Mouse (Mus musculus) cerebral cortex, adult 2 months (tissue): ENCODE data around the gene Ap4s1.

Experiments used
- WGBS: fragments of 180-500 bp; shearing (Covaris S2); methylation state at CpG from one replicate; pipeline ENCODE4 v1.1.7; 2018; 5-methylcytosine and 5-hydroxymethylcytosine counted together

Ap4s1 gene

DNA sequence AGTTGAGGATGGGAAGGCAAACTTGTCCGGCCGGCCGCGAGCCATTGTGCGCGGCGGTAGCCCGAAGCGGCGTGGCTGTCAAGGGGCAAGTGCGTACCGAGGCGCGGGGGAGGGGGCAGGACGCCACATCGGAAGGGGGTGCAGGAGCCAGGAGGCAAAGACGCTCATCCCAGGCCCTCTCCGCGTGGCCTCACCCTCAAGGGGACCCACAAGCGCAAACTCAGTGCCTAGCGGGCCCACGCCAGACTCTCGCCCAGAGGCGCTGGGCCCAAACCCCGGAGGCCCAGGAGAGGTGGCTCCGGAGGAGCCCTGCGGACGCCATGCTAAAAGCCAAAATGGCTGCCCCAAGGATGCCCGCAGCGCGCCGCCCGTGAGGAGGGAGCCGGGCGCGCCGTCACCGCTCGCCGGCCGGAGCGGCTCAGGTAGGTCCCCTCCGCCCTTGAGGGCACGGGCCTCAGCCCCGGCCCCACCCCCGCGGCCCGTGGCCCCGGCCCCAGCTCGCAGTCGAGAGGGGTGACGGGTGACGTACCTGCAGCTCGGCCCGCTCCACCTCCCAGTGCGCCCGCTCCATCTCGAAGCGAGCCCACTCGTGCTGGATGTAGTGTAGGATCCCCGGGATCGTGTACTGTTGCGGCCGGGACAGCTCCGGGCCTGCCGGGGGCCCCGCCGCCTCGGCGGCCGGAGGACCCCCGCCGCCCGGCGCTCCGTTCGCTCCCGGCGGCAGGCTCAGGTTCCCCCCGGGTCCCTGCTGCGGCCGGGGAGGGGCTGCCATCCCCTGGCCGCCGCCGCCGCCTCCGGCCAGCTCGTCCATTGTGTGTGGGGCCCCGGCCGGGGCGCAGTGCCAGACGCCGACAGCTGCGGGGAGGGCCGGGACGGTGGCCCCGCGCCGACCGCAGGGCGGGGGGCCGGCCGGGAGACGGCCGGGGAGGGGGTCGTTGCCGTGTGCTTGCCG lies at the start of gene Ap4s1:
Ap4s1 (plus strand) TSS at position 141 of the 952 bp plus-strand sequence.
- 1% methylated on average over 99 of the region's 108 CpGs for WGBS

DNA sequence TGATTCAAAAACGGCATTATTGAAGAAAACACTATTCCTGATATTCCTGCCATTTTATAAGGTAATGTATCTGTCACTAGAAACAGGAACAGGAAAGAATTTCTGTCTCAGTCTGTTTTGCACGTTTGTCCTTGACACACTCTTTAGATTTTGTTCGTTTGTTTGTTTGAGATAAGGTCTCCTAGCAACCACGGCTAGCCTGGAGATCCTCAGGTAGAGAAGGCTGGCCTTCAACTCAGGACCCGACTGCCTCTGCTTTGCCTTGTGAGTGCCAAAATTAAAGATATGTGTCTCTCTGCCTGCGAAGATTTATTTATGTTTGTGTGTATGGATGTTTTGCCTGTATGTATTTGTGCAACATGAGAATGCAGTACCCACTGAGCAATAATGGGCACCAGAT lies 49.0 kb upstream of the Ap4s1 start:
- 66% methylated on average over 6 of the region's 6 CpGs for WGBS

- WGBS, result 66% methylated on average over 1 of the region's 1 CpGs
These were observed 34.8 kb upstream of the Ap4s1 start for GRCm38 (mm10) chr12:51655944-51656465.

DNA sequence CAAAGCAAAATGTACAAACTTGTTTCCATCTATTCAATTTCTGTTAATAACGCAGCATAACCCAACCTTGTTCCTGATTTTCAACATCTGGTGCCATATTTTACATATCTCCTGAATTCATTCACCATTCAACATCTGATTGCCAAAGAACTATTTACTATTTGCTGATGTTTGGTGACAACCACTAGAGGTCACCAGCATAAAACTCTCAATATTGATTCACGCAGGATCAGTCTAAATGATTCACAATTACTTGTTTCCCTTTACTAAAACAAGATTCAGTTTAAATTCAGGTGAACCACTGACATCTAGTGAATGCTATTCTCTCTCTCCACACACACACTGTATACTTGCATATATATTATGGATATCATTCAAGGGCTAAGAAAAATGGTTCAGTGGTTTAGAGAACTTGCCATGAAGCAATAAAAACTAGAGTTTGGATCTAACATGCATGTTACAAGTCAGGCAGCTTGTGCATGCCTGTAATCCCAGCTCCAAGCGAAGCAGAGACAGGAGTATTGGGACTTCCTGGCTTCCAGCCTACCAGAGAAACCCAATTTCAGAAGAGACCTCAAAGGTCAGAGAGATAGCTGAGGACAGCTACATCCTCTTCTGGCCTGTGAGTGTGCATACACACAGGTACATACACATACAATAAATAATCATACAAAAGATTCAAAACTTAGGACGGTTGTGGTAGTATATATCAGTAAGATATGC lies 24.0 kb upstream of the Ap4s1 start:
- 51% methylated on average over 4 of the region's 4 CpGs for WGBS

GRCm38 (mm10) chr12:51671231-51671891 lies 19.5 kb upstream of the Ap4s1 start:
- 38% methylated on average over 5 of the region's 5 CpGs for WGBS

DNA sequence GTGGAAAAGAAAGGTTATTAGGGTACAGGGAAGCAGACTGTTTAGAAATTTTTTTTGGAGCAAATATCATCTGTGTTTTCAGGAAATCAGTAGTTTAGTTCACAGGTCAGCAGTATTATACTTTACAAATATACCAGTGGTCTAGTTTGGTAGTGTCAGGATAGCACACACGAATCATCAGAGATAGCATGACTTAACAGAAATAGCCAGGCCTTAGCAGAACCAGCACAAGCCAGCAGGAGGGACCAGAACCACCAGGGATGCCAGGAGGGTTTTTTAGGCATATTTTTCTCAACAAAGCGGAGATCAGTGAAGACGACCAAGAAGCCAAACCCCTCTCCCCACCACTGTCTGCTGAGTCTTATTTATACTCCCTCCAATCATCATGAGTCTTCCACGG lies 17.6 kb upstream of the Ap4s1 start:
- 53% methylated on average over 4 of the region's 4 CpGs for WGBS

DNA sequence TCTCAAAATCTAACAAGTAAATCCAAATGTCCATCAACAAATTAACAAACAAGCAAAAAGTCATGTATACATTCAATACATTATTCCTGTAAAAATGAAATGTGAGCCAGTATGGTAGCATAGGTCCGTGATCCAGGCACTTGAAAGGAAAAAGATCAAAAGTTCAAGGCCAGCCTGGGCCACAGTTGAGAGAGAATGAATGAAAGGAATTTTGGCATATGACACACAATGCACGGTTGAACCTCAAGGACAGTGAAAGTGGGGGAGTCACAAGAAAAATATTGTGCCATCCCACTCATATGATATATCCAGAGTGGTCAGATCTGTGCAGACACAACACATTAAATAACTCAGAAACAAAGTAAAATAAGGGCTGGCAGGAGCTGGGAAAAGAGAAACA lies 14.4 kb upstream of the Ap4s1 start:
- WGBS, result 61% methylated on average over 2 of the region's 2 CpGs

GRCm38 (mm10) chr12:51678844-51679243 lies 12.0 kb upstream of the Ap4s1 start:
- WGBS, result 65% methylated on average over 1 of the region's 1 CpGs

DNA sequence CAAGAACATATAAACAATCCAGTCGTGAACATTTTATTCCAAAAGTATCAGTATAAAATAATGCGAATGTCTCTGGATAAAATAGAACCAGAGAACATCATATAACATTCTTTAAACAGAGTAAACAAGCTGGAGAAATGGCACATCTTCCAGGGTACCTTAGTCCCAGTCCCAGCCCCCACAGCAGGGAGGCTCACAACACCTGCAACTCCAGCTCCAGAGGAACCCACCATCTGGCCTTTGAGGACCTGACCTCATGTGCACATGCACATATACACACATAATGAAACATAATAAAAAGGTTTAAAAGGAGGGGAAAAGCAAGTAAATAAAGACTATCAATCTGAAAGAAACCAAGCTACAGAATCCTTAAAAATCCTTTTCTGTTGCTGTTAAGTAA lies 2.3 kb upstream of the Ap4s1 start:
- WGBS, result 66% methylated on average over 2 of the region's 2 CpGs

DNA sequence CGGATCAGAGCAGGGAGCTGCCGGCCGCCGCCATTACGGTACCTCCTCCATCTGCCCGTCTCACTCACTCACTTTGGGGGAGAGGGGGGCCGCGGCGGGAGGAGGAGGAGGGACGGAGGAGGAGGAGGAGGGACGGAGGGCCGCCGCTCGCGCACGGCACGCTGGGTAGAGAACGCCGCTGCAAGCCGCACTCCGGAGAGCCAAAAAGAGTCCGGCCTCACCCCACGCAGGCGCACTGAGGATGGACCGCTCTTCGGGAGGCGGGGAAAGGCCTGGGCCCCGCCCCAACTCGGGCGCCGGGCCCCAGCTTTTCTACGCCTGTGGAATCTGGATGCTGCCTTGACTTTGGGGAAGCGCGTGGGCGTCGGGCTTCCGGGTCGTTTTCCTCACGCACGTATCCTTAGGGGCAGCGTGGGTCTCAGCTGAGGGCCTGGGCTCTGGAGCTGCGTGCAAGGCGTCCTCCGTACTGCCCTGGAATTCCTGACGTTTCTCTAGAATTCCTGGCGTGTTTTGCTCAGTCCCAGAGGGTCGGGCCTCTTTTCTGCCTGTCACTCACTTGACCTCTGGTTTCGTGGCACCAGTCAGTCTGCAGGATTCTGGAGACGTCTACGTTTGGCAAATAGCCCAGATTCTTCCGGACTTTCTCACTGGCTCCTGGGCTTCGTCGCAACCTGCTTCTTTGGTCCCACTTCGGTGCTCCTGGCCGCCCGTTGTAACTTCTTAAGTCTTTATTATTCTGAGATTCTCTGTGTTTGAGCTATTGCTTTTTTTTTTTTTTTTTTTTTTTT lies 1.2 kb downstream of the Ap4s1 start, which contains the start of gene Strn3:
Strn3 (minus strand) TSS at position 53 of the 788 bp plus-strand sequence.
- under 1% methylated on average over 51 of the region's 56 CpGs for WGBS

DNA sequence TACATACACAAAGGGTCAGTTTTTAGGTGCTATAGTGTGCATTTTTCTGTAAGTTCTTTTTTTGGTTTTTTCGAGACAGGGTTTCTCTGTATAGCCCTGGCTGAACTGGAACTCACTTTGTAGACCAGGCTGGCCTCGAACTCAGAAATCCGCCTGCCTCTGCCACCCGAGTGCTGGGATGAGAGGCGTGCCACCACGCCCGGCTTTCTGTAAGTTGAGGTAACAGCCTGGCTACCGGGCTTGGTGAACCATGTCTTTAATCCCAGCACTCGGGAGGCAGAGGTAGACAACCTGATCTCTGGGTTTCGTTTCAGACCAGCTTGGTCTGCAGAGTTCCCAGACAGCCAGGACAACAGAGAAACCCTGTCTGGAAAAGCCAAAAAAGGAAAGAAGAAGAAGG lies 2.0 kb downstream of the Ap4s1 start:
- 83% methylated on average over 10 of the region's 10 CpGs for WGBS

- WGBS, result 86% methylated on average over 3 of the region's 3 CpGs
These were observed 2.6 kb downstream of the Ap4s1 start for GRCm38 (mm10) chr12:51693419-51693818.

DNA sequence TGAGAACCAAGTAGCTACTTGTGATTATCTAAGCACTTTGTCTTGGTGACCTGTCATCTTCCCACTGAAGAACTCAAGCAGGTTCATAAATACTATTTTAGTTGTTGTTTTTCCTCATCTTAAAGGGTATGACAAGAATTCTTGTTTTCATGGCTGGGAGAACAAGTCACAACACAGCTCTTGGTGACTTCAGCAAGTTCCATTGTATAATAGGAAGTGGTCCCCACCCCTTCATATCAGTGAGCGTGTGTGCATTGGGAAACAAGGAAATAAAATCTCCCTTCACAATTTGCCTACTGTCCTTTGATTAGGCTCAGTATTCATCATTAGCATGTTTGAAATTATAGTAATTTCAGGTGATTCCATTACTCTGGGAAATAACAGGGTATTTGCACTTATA lies 4.1 kb downstream of the Ap4s1 start:
- 85% methylated on average over 1 of the region's 1 CpGs for WGBS

- WGBS, result 83% methylated on average over 2 of the region's 2 CpGs
These were observed 5.3 kb downstream of the Ap4s1 start for GRCm38 (mm10) chr12:51696157-51696556.

GRCm38 (mm10) chr12:51699623-51700393 lies 9.0 kb downstream of the Ap4s1 start:
- WGBS, result 58% methylated on average over 8 of the region's 8 CpGs

- 61% methylated on average over 1 of the region's 1 CpGs for WGBS
These were observed 13.0 kb downstream of the Ap4s1 start for GRCm38 (mm10) chr12:51703859-51704258.

DNA sequence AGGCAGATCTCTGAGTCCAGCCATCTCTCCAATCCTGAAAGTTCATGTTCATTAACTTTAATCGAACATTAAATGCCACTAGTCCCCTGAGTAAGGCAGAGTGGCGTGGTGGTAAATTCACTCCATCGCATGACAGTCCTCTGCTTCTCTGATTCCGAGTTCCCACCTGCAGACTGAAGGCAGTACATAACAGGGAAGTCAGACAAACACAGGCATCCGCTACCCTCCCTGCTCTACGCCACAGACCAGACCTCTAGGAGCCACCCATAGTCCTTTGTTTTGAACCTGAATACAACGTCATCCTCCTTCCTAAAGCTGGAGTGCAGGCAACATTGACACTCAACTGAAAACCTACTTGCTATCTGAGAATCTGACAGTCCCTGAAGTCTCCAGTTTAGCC lies 13.7 kb downstream of the Ap4s1 start:
- WGBS, result 76% methylated on average over 7 of the region's 7 CpGs

DNA sequence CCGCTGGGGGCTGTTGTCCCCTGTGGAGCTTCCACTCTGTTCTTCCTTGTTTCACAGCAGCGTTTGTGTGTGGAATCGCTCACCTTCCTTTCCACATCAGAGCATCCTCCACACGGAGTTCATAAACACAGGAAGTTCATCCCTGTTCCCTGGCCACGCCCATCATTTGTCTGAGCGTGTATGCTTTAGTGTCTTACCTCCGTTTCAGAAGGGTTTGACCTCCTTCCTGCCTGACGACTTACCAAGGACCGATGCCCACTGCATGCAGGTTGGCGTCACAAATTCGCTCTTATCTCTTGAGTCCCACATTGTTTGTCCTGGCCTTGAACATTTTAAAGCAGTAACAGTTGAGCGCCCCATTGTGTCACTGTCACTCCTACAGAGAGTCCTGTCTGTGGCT lies 14.9 kb downstream of the Ap4s1 start:
- 80% methylated on average over 12 of the region's 12 CpGs for WGBS

DNA sequence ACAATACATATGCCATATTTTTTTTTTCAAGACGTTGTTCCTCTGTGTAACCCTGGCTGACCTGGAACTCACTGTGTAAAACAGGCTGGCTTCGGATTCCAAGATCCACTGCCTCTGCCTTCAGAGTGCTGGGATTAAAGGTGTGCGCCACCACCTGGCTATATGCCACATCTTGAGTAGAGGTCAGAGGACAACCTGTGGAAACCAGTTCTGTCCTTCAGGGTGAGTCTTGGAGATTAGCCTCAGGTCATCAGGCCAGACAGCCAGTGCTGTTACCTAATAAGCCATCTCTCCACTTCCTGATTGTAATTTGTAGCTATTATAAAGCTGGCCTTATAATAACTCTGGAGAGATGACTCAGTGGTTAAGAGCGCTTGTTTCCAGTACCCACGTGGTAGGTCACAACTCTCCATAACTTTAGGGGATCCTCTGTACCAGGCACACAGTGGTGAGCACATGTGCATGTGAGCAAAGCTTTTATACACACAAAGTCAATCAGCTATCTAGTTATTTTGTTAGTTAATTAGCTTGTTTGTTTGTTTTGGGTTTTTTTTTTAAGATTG lies 15.9 kb downstream of the Ap4s1 start:
- WGBS, result 88% methylated on average over 5 of the region's 5 CpGs
